Comparison of ENCODE assay signal across 31 mouse cellular contexts in the genomic region with DNA sequence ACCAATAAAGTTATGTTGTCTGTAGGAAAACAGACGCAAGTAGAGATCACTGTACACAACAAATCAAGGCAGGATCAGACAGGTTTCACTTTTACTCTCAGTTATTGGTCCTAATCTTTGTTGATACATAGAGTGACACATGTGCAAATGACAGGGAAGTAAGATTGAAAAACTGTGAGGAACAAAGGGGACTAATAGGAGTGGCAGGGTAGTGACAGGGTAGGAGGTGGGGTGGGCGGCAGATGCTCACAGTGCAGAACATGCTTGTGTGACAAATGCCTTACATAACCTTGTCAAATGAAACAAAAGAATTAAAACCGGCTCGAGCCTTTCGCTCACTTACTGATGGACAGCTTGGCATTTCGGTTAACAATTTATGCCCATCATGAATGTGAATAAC. TPM values are rescaled to one million over a fixed set of nuclear protein-coding genes. Genes with fewer than 3 reads are reported as not detected.
DNase-seq lines count a peak whose midpoint lies in the region; ATAC-seq and TF ChIP-seq lines count a peak whose summit lies in the region.
"Had no signal": no experiment of that assay in that cellular context is flagged by ENCODE, and none has a peak within 500 bp of the region (broad histone marks: within the 10 kb centered on the region; RNA-seq: fewer than 3 reads in every experiment).

No protein-coding gene starts in this region.

- H3K27me3 ChIP-seq in midbrain, embryonic 11.5 days (ENCODE audit: control insufficient read depth, insufficient read depth, low read length) = no peaks in the 10 kb centered on the region
- H3K27me3 ChIP-seq in midbrain, embryonic 15.5 days (replicated peaks) = no peaks in the 10 kb centered on the region
- H3K27me3 ChIP-seq in heart, adult 2 months (ENCODE audit: control insufficient read depth, insufficient read depth, low read length) = no peaks in the 10 kb centered on the region
- H3K27me3 ChIP-seq: embryonic facial prominence, embryonic 15.5 days; hindbrain, embryonic 12.5 days; limb, embryonic 12.5 days; neural tube, embryonic 15.5 days had no signal

- H3K36me3 ChIP-seq in midbrain, embryonic 11.5 days (ENCODE audit: control insufficient read depth, insufficient read depth, low read length) = no peaks in the 10 kb centered on the region
- no peaks in the 10 kb centered on the region for H3K36me3 ChIP-seq in midbrain, embryonic 15.5 days (replicated peaks)
- no peaks in the 10 kb centered on the region for H3K36me3 ChIP-seq in heart, adult 2 months (ENCODE audit: control insufficient read depth, insufficient read depth, low read length)
- H3K36me3 ChIP-seq: embryonic facial prominence, embryonic 15.5 days; hindbrain, embryonic 12.5 days; limb, embryonic 12.5 days; midbrain, embryonic 10.5 days; neural tube, embryonic 15.5 days had no signal

- no peaks in the 10 kb centered on the region for H3K79me2 ChIP-seq in heart, adult 2 months (replicated peaks; ENCODE audit: control insufficient read depth, insufficient read depth, low read length)

- ATAC-seq in frontal cortex, adult (ENCODE audit: low TSS enrichment) = peak; percentile 13; the same call in 1 of the 2 replicates
- ATAC-seq in midbrain, embryonic 11.5 days (ENCODE audit: low FRiP score) = no peak
- ATAC-seq in midbrain, embryonic 15.5 days (replicated peaks) = no peak
- ATAC-seq: activated CD4-positive, CD25-positive, alpha-beta regulatory T cell, adult 4 months; forebrain, embryonic 16.5 days; liver, postnatal 0 days had no signal

- no peak overlapping the region for H3K27ac ChIP-seq in midbrain, embryonic 11.5 days (ENCODE audit: low read depth, low read length)
- no peak overlapping the region for H3K27ac ChIP-seq in midbrain, embryonic 15.5 days
- no peak overlapping the region for H3K27ac ChIP-seq in heart, adult 2 months
- H3K27ac ChIP-seq: embryonic facial prominence, embryonic 15.5 days; hindbrain, embryonic 12.5 days; limb, embryonic 12.5 days; midbrain, embryonic 10.5 days; neural tube, embryonic 15.5 days had no signal

- H3K4me1 ChIP-seq in midbrain, embryonic 11.5 days (ENCODE audit: control insufficient read depth, insufficient read depth, low read length) = no peaks in the 10 kb centered on the region
- H3K4me1 ChIP-seq in midbrain, embryonic 15.5 days = no peaks in the 10 kb centered on the region
- peaks cover 4% of the 10 kb centered on the region; the same call in 1 of the 2 replicates for H3K4me1 ChIP-seq in heart, adult 2 months (ENCODE audit: control insufficient read depth, insufficient read depth, low read length)
- H3K4me1 ChIP-seq: embryonic facial prominence, embryonic 15.5 days; limb, embryonic 12.5 days; neural tube, embryonic 15.5 days had no signal

- H3K9me3 ChIP-seq in midbrain, embryonic 11.5 days (ENCODE audit: control insufficient read depth, low read length) = no peaks in the 10 kb centered on the region
- H3K9me3 ChIP-seq in midbrain, embryonic 15.5 days = no peaks in the 10 kb centered on the region
- H3K9me3 ChIP-seq: embryonic facial prominence, embryonic 15.5 days; hindbrain, embryonic 12.5 days; limb, embryonic 12.5 days; midbrain, embryonic 10.5 days; neural tube, embryonic 15.5 days had no signal

- no peak for TF ChIP-seq POLR2A in heart, adult 2 months (IDR thresholded peaks at IDR 0.05; ENCODE audit: insufficient read depth, low read depth, low read length)

- TF ChIP-seq CTCF in heart, adult 2 months (IDR thresholded peaks at IDR 0.05) = no peak

- DNase-seq in frontal cortex, postnatal 10 days (ENCODE audit: low spot score in 2 of 2) = no peak
- peak; percentile 47 for DNase-seq in midbrain, embryonic 11.5 days (ENCODE audit: low spot score, missing footprints)
- peak; percentile 44 for DNase-seq in layer of hippocampus, adult 9-11 months
- DNase-seq in telencephalon, adult 2 months (ENCODE audit: low read depth, low spot score) = peak; percentile 10
- DNase-seq in kidney, postnatal 36 days = no peak
- no peak for DNase-seq in heart, adult 2 months
- DNase-seq: adrenal gland, postnatal 10 days; cerebellum, adult 9-10 months; gastrocnemius, postnatal 25 days; kidney, postnatal 25 days; liver, postnatal 0 days; lung, postnatal 10 days; right cerebral cortex, postnatal 25 days had no signal

- H3K9ac ChIP-seq in midbrain, embryonic 11.5 days (ENCODE audit: low read length) = no peak overlapping the region
- no peak overlapping the region for H3K9ac ChIP-seq in midbrain, embryonic 15.5 days
- no peak overlapping the region for H3K9ac ChIP-seq in heart, adult 2 months (ENCODE audit: low read depth, low read length)
- H3K9ac ChIP-seq: embryonic facial prominence, embryonic 15.5 days; hindbrain, embryonic 12.5 days; limb, embryonic 12.5 days; liver, postnatal 0 days; neural tube, embryonic 15.5 days had no signal

- WGBS in midbrain, embryonic 11.5 days = 75% methylated on average over 6 of the region's 6 CpGs
- 55% methylated on average over 6 of the region's 6 CpGs for WGBS in midbrain, embryonic 15.5 days
- WGBS in heart, adult 2 months = 69% methylated on average over 6 of the region's 6 CpGs

- H3K4me3 ChIP-seq in midbrain, embryonic 11.5 days (ENCODE audit: low read depth, low read length) = no peak overlapping the region
- H3K4me3 ChIP-seq in midbrain, embryonic 15.5 days = no peak overlapping the region
- H3K4me3 ChIP-seq in heart, adult 2 months = no peak overlapping the region
- H3K4me3 ChIP-seq: embryonic facial prominence, embryonic 15.5 days; hindbrain, embryonic 12.5 days; limb, embryonic 12.5 days; midbrain, embryonic 10.5 days; neural tube, embryonic 15.5 days had no signal

- intact Hi-C loops in heart, adult 2 months (cut with DNase I) = no loop called here

- H3K4me2 ChIP-seq in midbrain, embryonic 11.5 days = no peak overlapping the region
- no peak overlapping the region for H3K4me2 ChIP-seq in midbrain, embryonic 15.5 days
- H3K4me2 ChIP-seq: embryonic facial prominence, embryonic 15.5 days; hindbrain, embryonic 12.5 days; limb, embryonic 12.5 days; liver, embryonic 11.5 days; neural tube, embryonic 15.5 days had no signal

- no peak for TF ChIP-seq EP300 in heart, adult 2 months (IDR thresholded peaks at IDR 0.05; ENCODE audit: insufficient read depth, low read depth, low read length)

RNA-seq across cellular contexts. Expression of a gene that starts 2.9 kb away (rescaled TPM):
- polyA plus RNA-seq in midbrain, embryonic 11.5 days (2014; fragmentation: Nextera tagmentation; extraction: Ambion mirVana) = not detected in 2 replicates
- not detected in 2 replicates for polyA plus RNA-seq in midbrain, embryonic 15.5 days (2015; fragmentation: Nextera tagmentation; extraction: Ambion mirVana)
- 10 to 100 TPM in 1 of 2 experiments, 1 to 10 TPM in 1; 7.6 to 11.4 TPM for total RNA-seq in heart, adult 2 months (2021)
- polyA plus RNA-seq in heart, adult 2 months (2012; rRNA removed) = 1.5 and 3.6 TPM in 2 replicates
- total RNA-seq: adrenal gland, postnatal 10 days; common myeloid progenitor, adult 5-6 weeks; gastrocnemius, postnatal 25 days; left cerebral cortex, postnatal 10 days had no signal
- polyA plus RNA-seq: activated CD4-positive, CD25-positive, alpha-beta regulatory T cell, adult 4 months; embryonic facial prominence, embryonic 15.5 days; forebrain, embryonic 16.5 days; heart, embryonic 14.5 days; hindbrain, embryonic 12.5 days; kidney, embryonic 14.5 days; limb, embryonic 12.5 days; liver, embryonic 11.5 days; liver, postnatal 0 days; midbrain, embryonic 10.5 days; neural tube, embryonic 15.5 days had no signal

RNA-seq across cellular contexts. Expression of a gene that starts 11.5 kb away (rescaled TPM):
- not detected in 2 replicates for polyA plus RNA-seq in midbrain, embryonic 11.5 days (2014; fragmentation: Nextera tagmentation; extraction: Ambion mirVana)
- polyA plus RNA-seq in midbrain, embryonic 15.5 days (2015; fragmentation: Nextera tagmentation; extraction: Ambion mirVana) = not detected in 2 replicates
- not detected for total RNA-seq in heart, adult 2 months (2021)
- not detected in 2 replicates for polyA plus RNA-seq in heart, adult 2 months (2012; rRNA removed)
- total RNA-seq: adrenal gland, postnatal 10 days; common myeloid progenitor, adult 5-6 weeks; gastrocnemius, postnatal 25 days; heart, adult 18-20 months; heart, postnatal 25 days; left cerebral cortex, postnatal 10 days had no signal
- polyA plus RNA-seq: activated CD4-positive, CD25-positive, alpha-beta regulatory T cell, adult 4 months; forebrain, embryonic 16.5 days; heart, embryonic 14.5 days; hindbrain, embryonic 12.5 days; kidney, embryonic 14.5 days; limb, embryonic 12.5 days; liver, embryonic 11.5 days; liver, postnatal 0 days; midbrain, embryonic 10.5 days; neural tube, embryonic 15.5 days; stomach, embryonic 14.5 days; thymus, postnatal 0 days had no signal

RNA-seq across cellular contexts. Expression of a gene that starts 21.5 kb away (rescaled TPM):
- 0.10 and 0.63 TPM in 2 replicates for polyA plus RNA-seq in midbrain, embryonic 11.5 days (2014; fragmentation: Nextera tagmentation; extraction: Ambion mirVana)
- polyA plus RNA-seq in midbrain, embryonic 15.5 days (2015; fragmentation: Nextera tagmentation; extraction: Ambion mirVana) = 0.10 and 0.13 TPM in 2 replicates
- under 1 TPM in 1 of 2 experiments, not detected in 1; 0.20 TPM for total RNA-seq in heart, adult 2 months (2021)
- 0.06 TPM in 1 of 2 replicates, not detected in the other for polyA plus RNA-seq in heart, adult 2 months (2012; rRNA removed)
- total RNA-seq: gastrocnemius, postnatal 25 days; heart, adult 18-20 months had no signal
- polyA plus RNA-seq: activated CD4-positive, CD25-positive, alpha-beta regulatory T cell, adult 4 months; embryonic facial prominence, embryonic 15.5 days; heart, embryonic 14.5 days; kidney, embryonic 14.5 days; thymus, postnatal 0 days had no signal

RNA-seq across cellular contexts. Expression of a gene that starts 23.9 kb away (rescaled TPM):
- polyA plus RNA-seq in midbrain, embryonic 11.5 days (2014; fragmentation: Nextera tagmentation; extraction: Ambion mirVana) = not detected in 2 replicates
- not detected in 2 replicates for polyA plus RNA-seq in midbrain, embryonic 15.5 days (2015; fragmentation: Nextera tagmentation; extraction: Ambion mirVana)
- not detected for total RNA-seq in heart, adult 2 months (2021)
- not detected in 2 replicates for polyA plus RNA-seq in heart, adult 2 months (2012; rRNA removed)
- total RNA-seq: adrenal gland, postnatal 10 days; common myeloid progenitor, adult 5-6 weeks; gastrocnemius, postnatal 25 days; heart, adult 18-20 months; heart, postnatal 25 days; left cerebral cortex, postnatal 10 days had no signal
- polyA plus RNA-seq: activated CD4-positive, CD25-positive, alpha-beta regulatory T cell, adult 4 months; embryonic facial prominence, embryonic 15.5 days; forebrain, embryonic 16.5 days; heart, embryonic 14.5 days; hindbrain, embryonic 12.5 days; kidney, embryonic 14.5 days; limb, embryonic 12.5 days; liver, embryonic 11.5 days; liver, postnatal 0 days; midbrain, embryonic 10.5 days; stomach, embryonic 14.5 days; thymus, postnatal 0 days had no signal

RNA-seq across cellular contexts. Expression of a gene that starts 39.8 kb away (rescaled TPM):
- polyA plus RNA-seq in midbrain, embryonic 11.5 days (2014; fragmentation: Nextera tagmentation; extraction: Ambion mirVana) = 0.07 TPM in 1 of 2 replicates, not detected in the other
- 0.11 TPM in 1 of 2 replicates, not detected in the other for polyA plus RNA-seq in midbrain, embryonic 15.5 days (2015; fragmentation: Nextera tagmentation; extraction: Ambion mirVana)
- total RNA-seq in heart, adult 2 months (2021) = not detected
- polyA plus RNA-seq in heart, adult 2 months (2012; rRNA removed) = not detected in 2 replicates
- total RNA-seq: adrenal gland, postnatal 10 days; gastrocnemius, postnatal 25 days; heart, adult 18-20 months; heart, postnatal 25 days; left cerebral cortex, postnatal 10 days had no signal
- polyA plus RNA-seq: activated CD4-positive, CD25-positive, alpha-beta regulatory T cell, adult 4 months; embryonic facial prominence, embryonic 15.5 days; forebrain, embryonic 16.5 days; heart, embryonic 14.5 days; hindbrain, embryonic 12.5 days; limb, embryonic 12.5 days; liver, embryonic 11.5 days; midbrain, embryonic 10.5 days; neural tube, embryonic 15.5 days; stomach, embryonic 14.5 days; thymus, postnatal 0 days had no signal

Comparison
In these comparisons a context has a peak if more than half of its experiments do, and no peak if none do; other contexts are left out.
1. DNase-seq: peak in midbrain, embryonic 11.5 days (single experiment), layer of hippocampus, adult 9-11 months (single experiment) and telencephalon, adult 2 months (single experiment); none in frontal cortex, postnatal 10 days (0 of 2), kidney, postnatal 36 days (0 of 2) and heart, adult 2 months (0 of 2).